Mouse (Mus musculus) neural tube, embryonic 11.5 days (tissue): ENCODE data around the gene Il9r. TPM values are rescaled to one million over a fixed set of nuclear protein-coding genes. Genes with fewer than 3 reads are reported as not detected.
A peak's percentile ranks its signal among the peaks of the same experiment; 100 is the strongest.

Experiments used
- ATAC-seq: fragments of 200-750 bp; cut with Nextera tagmentation; 2 replicates; pipeline ENCODE4 v1.8.0; 2017; ENCODE audit warnings: moderate number of reproducible peaks, mild to moderate bottlenecking, moderate TSS enrichment, moderate library complexity; ENCODE audit not compliant: insufficient read depth, low FRiP score, low TSS enrichment
- DNase-seq: peaks from one replicate; pipeline ENCODE4 v3.0.0-alpha.2; 2015; ENCODE audit warnings: low spot score
- H3K27ac ChIP-seq: fragments of 300-500 bp; sonication (generic); 2 replicates; pipeline ENCODE4 v1.5.1; 2014; ENCODE audit warnings: low read depth, mild to moderate bottlenecking, low read length
- H3K27me3 ChIP-seq: fragments of 300-500 bp; sonication (generic); 2 replicates; pipeline ENCODE4 v1.6.1; 2014; ENCODE audit warnings: mild to moderate bottlenecking, low read length, mixed read lengths; ENCODE audit not compliant: control insufficient read depth, insufficient read depth
- H3K36me3 ChIP-seq: fragments of 300-500 bp; sonication (generic); 2 replicates; pipeline ENCODE4 v1.6.1; 2014; ENCODE audit warnings: mild to moderate bottlenecking, low read length, moderate library complexity, mixed read lengths; ENCODE audit not compliant: control insufficient read depth, insufficient read depth
- H3K4me1 ChIP-seq: fragments of 300-500 bp; sonication (generic); 2 replicates; pipeline ENCODE4 v1.6.1; 2014; ENCODE audit warnings: low read length, mixed read lengths; ENCODE audit not compliant: control insufficient read depth, insufficient read depth
- H3K4me2 ChIP-seq: fragments of 300-500 bp; sonication (generic); 2 replicates; pipeline ENCODE4 v1.6.1; 2014; ENCODE audit warnings: low read depth, mild to moderate bottlenecking, moderate library complexity
- H3K4me3 ChIP-seq: fragments of 300-500 bp; sonication (generic); 2 replicates; pipeline ENCODE4 v1.5.1; 2014; ENCODE audit warnings: low read depth, low read length
- H3K9ac ChIP-seq: fragments of 300-500 bp; sonication (generic); 2 replicates; pipeline ENCODE4 v1.6.1; 2014; ENCODE audit warnings: mild to moderate bottlenecking, low read length
- H3K9me3 ChIP-seq: fragments of 300-500 bp; sonication (generic); 2 replicates; pipeline ENCODE4 v1.6.1; 2016; ENCODE audit warnings: low read length; ENCODE audit not compliant: control insufficient read depth
- WGBS: fragments of 180-500 bp; shearing (Covaris S2); extraction: QIAGEN DNeasy Blood & Tissue Kit; methylation state at CpG from one replicate; pipeline ENCODE4 v1.1.7; 2014; 5-methylcytosine and 5-hydroxymethylcytosine counted together
- polyA plus RNA-seq: library from polyadenylated mRNA; unstranded; fragments of >200 nt; fragmentation: Nextera tagmentation; extraction: Ambion mirVana; gene quantifications from 2 replicates; pipeline ENCODE4 v1.2.1, GENCODE M21; 2014

The Il9r gene
- polyA plus RNA-seq, 1 experiment from 2014 or later, result 0.07 TPM

- Histone ChIP-seq H3K4me2 (no peak overlapping the region), H3K9ac (no peak overlapping the region), H3K36me3 (no peaks in the 10 kb centered on the region), H3K27me3 (no peaks in the 10 kb centered on the region), H3K4me3 (no peak overlapping the region), H3K9me3 (no peaks in the 10 kb centered on the region), H3K27ac (no peak overlapping the region), H3K4me1 (no peaks in the 10 kb centered on the region)
- 88% methylated on average over 4 of the region's 4 CpGs for WGBS
- no peak for ATAC-seq
- DNase-seq, result no peak
These were observed 12.8 kb downstream of the Il9r start for GRCm38 (mm10) chr11:32187256-32187655.

GRCm38 (mm10) chr11:32186031-32186430 lies 14.0 kb downstream of the Il9r start:
- Histone ChIP-seq H3K4me3 (no peak overlapping the region), H3K9me3 (no peaks in the 10 kb centered on the region), H3K27ac (no peak overlapping the region), H3K27me3 (no peaks in the 10 kb centered on the region), H3K4me2 (no peak overlapping the region), H3K36me3 (no peaks in the 10 kb centered on the region), H3K9ac (no peak overlapping the region), H3K4me1 (no peaks in the 10 kb centered on the region)
- ATAC-seq, result no peak
- no peak for DNase-seq
- 82% methylated on average over 3 of the region's 3 CpGs for WGBS

GRCm38 (mm10) chr11:32184469-32184868 lies 15.6 kb downstream of the Il9r start:
- Histone ChIP-seq H3K4me3 (no peak overlapping the region), H3K9me3 (no peaks in the 10 kb centered on the region), H3K4me1 (no peaks in the 10 kb centered on the region), H3K27ac (no peak overlapping the region), H3K4me2 (no peak overlapping the region), H3K9ac (no peak overlapping the region), H3K36me3 (no peaks in the 10 kb centered on the region), H3K27me3 (no peaks in the 10 kb centered on the region)
- no peak for ATAC-seq
- DNase-seq, result no peak
- WGBS, result 84% methylated on average over 8 of the region's 8 CpGs

GRCm38 (mm10) chr11:32181973-32182868 lies 17.9 kb downstream of the Il9r start:
- no peak overlapping the region for H3K27ac ChIP-seq
- no peaks in the 10 kb centered on the region for H3K36me3 ChIP-seq
- no peaks in the 10 kb centered on the region for H3K27me3 ChIP-seq
- ATAC-seq (no peak), DNase-seq (peak; percentile 77)
- H3K9ac ChIP-seq, result no peak overlapping the region
- H3K9me3 ChIP-seq, result no peaks in the 10 kb centered on the region
- H3K4me3 ChIP-seq, result no peak overlapping the region
- WGBS, result 50% methylated on average over 23 of the region's 25 CpGs
- no peak overlapping the region for H3K4me2 ChIP-seq
- no peaks in the 10 kb centered on the region for H3K4me1 ChIP-seq

GRCm38 (mm10) chr11:32181246-32181645 lies 18.8 kb downstream of the Il9r start:
- WGBS, result 78% methylated on average over 4 of the region's 4 CpGs
- H3K4me1 ChIP-seq, result no peaks in the 10 kb centered on the region
- H3K27me3 ChIP-seq, result no peaks in the 10 kb centered on the region
- H3K9me3 ChIP-seq, result no peaks in the 10 kb centered on the region
- no peak overlapping the region for H3K4me2 ChIP-seq
- DNase-seq, result no peak
- no peak overlapping the region for H3K27ac ChIP-seq
- H3K9ac ChIP-seq, result no peak overlapping the region
- no peak overlapping the region for H3K4me3 ChIP-seq
- H3K36me3 ChIP-seq, result no peaks in the 10 kb centered on the region
- no peak for ATAC-seq

- Histone ChIP-seq H3K36me3 (no peaks in the 10 kb centered on the region), H3K9ac (no peak overlapping the region), H3K27ac (no peak overlapping the region), H3K4me1 (no peaks in the 10 kb centered on the region), H3K4me3 (no peak overlapping the region), H3K9me3 (no peaks in the 10 kb centered on the region), H3K27me3 (no peaks in the 10 kb centered on the region), H3K4me2 (no peak overlapping the region)
- ATAC-seq (no peak), DNase-seq (no peak)
- 71% methylated on average over 1 of the region's 1 CpGs for WGBS
These were observed 21.6 kb downstream of the Il9r start for GRCm38 (mm10) chr11:32178506-32178905.

GRCm38 (mm10) chr11:32166683-32167082 lies 33.4 kb downstream of the Il9r start:
- Histone ChIP-seq H3K36me3 (no peaks in the 10 kb centered on the region), H3K9me3 (no peaks in the 10 kb centered on the region), H3K4me2 (no peak overlapping the region), H3K27me3 (no peaks in the 10 kb centered on the region), H3K9ac (no peak overlapping the region), H3K4me1 (0 out of 2 replicates have a peak, but pooled peaks cover 2% of the 10 kb centered on the region), H3K4me3 (no peak overlapping the region), H3K27ac (no peak overlapping the region)
- ATAC-seq, result no peak
- no peak for DNase-seq
- 86% methylated on average over 4 of the region's 4 CpGs for whole genome bisulfite sequencing

- DNase-seq (peak; percentile 92), ATAC-seq (peak; percentile 95)
- Histone ChIP-seq H3K9ac (peak overlapping the region; percentile 67), H3K4me2 (peak overlapping the region; percentile 51), H3K4me1 (0 out of 2 replicates have a peak, but pooled peaks cover 3% of the 10 kb centered on the region), H3K27me3 (no peaks in the 10 kb centered on the region), H3K4me3 (peak overlapping the region; percentile 16; the same call in 1 of the 2 replicates), H3K9me3 (no peaks in the 10 kb centered on the region), H3K36me3 (no peaks in the 10 kb centered on the region), H3K27ac (peak overlapping the region; percentile 35)
- 15% methylated on average over 28 of the region's 28 CpGs for WGBS
These were observed 37.9 kb downstream of the Il9r start for GRCm38 (mm10) chr11:32161922-32162804.
